Mouse (Mus musculus) MEL (cell line): Measurements from ENCODE around the gene Zfp212. TPM values are rescaled to one million over a fixed set of nuclear protein-coding genes. Genes with fewer than 3 reads are reported as not detected.

Experiments used
- DNase-seq: peaks from one replicate; pipeline ENCODE4 v3.0.0; 2011; ENCODE audit warnings: low read depth, low spot score
- H3K27ac ChIP-seq: 2 replicates; pipeline ENCODE4 v1.5.1; 2012; ENCODE audit warnings: low read depth, mild to moderate bottlenecking, control low read depth, low read length, moderate library complexity; ENCODE audit not compliant: control insufficient read depth
- H3K27me3 ChIP-seq, 2 experiments: fragments of 150-350 bp in 1 of 2; sonication (generic) in 1 of 2; 2 replicates each; pipeline ENCODE4 v1.6.1; 2012; ENCODE audit warnings: low read length in 2 of 2, mild to moderate bottlenecking in 2 of 2, improper control_type of control experiment in 1 of 2, moderate library complexity in 1 of 2; ENCODE audit not compliant: insufficient read depth in 2 of 2, control insufficient read depth in 1 of 2
- H3K36me3 ChIP-seq, 2 experiments: 2 replicates each; pipeline ENCODE4 v1.6.1; 2012 to 2014; ENCODE audit warnings: low read length in 2 of 2, improper control_type of control experiment in 1 of 2, inconsistent platforms in 1 of 2, mild to moderate bottlenecking in 1 of 2; ENCODE audit not compliant: insufficient read depth in 2 of 2, control insufficient read depth in 1 of 2
- H3K4me1 ChIP-seq, 2 experiments: fragments of 150-350 bp in 1 of 2; sonication (generic) in 1 of 2; 2 replicates each; pipeline ENCODE4 v1.6.1; 2012; ENCODE audit warnings: low read length in 2 of 2, improper control_type of control experiment in 1 of 2, mild to moderate bottlenecking in 1 of 2; ENCODE audit not compliant: insufficient read depth in 2 of 2, control insufficient read depth in 1 of 2
- H3K4me3 ChIP-seq, 2 experiments: fragments of 150-350 bp in 1 of 2; sonication (generic) in 1 of 2; 2 replicates each; pipeline ENCODE4 v1.5.1; 2012; ENCODE audit warnings: low read depth in 2 of 2, low read length in 2 of 2, mild to moderate bottlenecking in 2 of 2, moderate library complexity in 2 of 2, control low read depth in 1 of 2, improper control_type of control experiment in 1 of 2; ENCODE audit not compliant: control insufficient read depth in 1 of 2, insufficient read depth in 1 of 2
- H3K79me2 ChIP-seq: 2 replicates; pipeline ENCODE4 v1.6.1; 2012; ENCODE audit warnings: mild to moderate bottlenecking, low read length, moderate library complexity; ENCODE audit not compliant: control insufficient read depth, poor library complexity, insufficient read depth
- H3K9ac ChIP-seq: 2 replicates; pipeline ENCODE4 v1.6.1; 2012; ENCODE audit warnings: low read depth, mild to moderate bottlenecking, control low read depth, low read length, moderate library complexity; ENCODE audit not compliant: control insufficient read depth, poor library complexity, severe bottlenecking
- H3K9me3 ChIP-seq: fragments of 150-350 bp; sonication (generic); replicated peaks from 2 replicates; pipeline ENCODE4 v1.6.1; 2012; ENCODE audit warnings: mild to moderate bottlenecking, low read length, improper control_type of control experiment, moderate library complexity; ENCODE audit not compliant: insufficient read depth
- BHLHE40 ChIP-seq: IDR thresholded peaks from 2 replicates; pipeline ENCODE4 v1.6.1; 2012; ENCODE audit warnings: low read depth, mild to moderate bottlenecking, inconsistent platforms, low read length, improper control_type of control experiment, borderline replicate concordance
- CHD1 ChIP-seq: IDR thresholded peaks from 2 replicates; pipeline ENCODE4 v1.6.1; 2012; ENCODE audit warnings: low read depth, mild to moderate bottlenecking, inconsistent platforms, low read length, improper control_type of control experiment
- CTCF ChIP-seq, 3 experiments: IDR thresholded peaks in 2 of 3; conservative IDR thresholded peaks in 1 of 3; 2 replicates each; pipeline ENCODE4 v1.5.1; 2011 to 2012; ENCODE audit warnings: low read length in 3 of 3, low read depth in 2 of 3, mild to moderate bottlenecking in 2 of 3, improper control_type of control experiment in 1 of 3, inconsistent platforms in 1 of 3, mixed read lengths in 1 of 3, moderate library complexity in 1 of 3; ENCODE audit not compliant: control insufficient read depth in 1 of 3, insufficient read depth in 1 of 3, poor library complexity in 1 of 3, severe bottlenecking in 1 of 3
- E2F4 ChIP-seq: IDR thresholded peaks from 2 replicates; pipeline ENCODE4 v1.6.1; 2011; ENCODE audit warnings: low read depth, low read length, improper control_type of control experiment, borderline replicate concordance
- ELF1 ChIP-seq: IDR thresholded peaks from 2 replicates; pipeline ENCODE4 v1.6.1; 2014; ENCODE audit warnings: low read depth, mild to moderate bottlenecking, inconsistent platforms, low read length, improper control_type of control experiment, moderate library complexity
- GABPA ChIP-seq: IDR thresholded peaks from 2 replicates; pipeline ENCODE4 v1.6.1; 2012; ENCODE audit warnings: low read depth, mild to moderate bottlenecking, inconsistent platforms, low read length, improper control_type of control experiment, moderate library complexity
- GATA1 ChIP-seq: IDR thresholded peaks from 2 replicates; pipeline ENCODE4 v1.6.1; 2011; ENCODE audit warnings: low read depth, low read length, improper control_type of control experiment
- KAT2A ChIP-seq: conservative IDR thresholded peaks from 2 replicates; pipeline ENCODE4 v1.6.1; 2012; ENCODE audit warnings: low read depth, low read length, improper control_type of control experiment, inconsistent platforms
- MAFK ChIP-seq: IDR thresholded peaks from 2 replicates; pipeline ENCODE4 v1.6.1; 2011; ENCODE audit warnings: low read depth, mild to moderate bottlenecking, low read length, improper control_type of control experiment, borderline replicate concordance
- MAX ChIP-seq: IDR thresholded peaks from 2 replicates; pipeline ENCODE4 v1.6.1; 2011; ENCODE audit warnings: low read length, improper control_type of control experiment
- MXI1 ChIP-seq: IDR thresholded peaks from 2 replicates; pipeline ENCODE4 v1.6.1; 2011; ENCODE audit warnings: mild to moderate bottlenecking, low read depth, low read length, improper control_type of control experiment
- MYB ChIP-seq: IDR thresholded peaks from 2 replicates; pipeline ENCODE4 v1.6.1; 2011; ENCODE audit warnings: mild to moderate bottlenecking, low read depth, low read length, improper control_type of control experiment
- NELFE ChIP-seq: IDR thresholded peaks from 2 replicates; pipeline ENCODE4 v1.6.1; 2011; ENCODE audit warnings: low read depth, low read length, improper control_type of control experiment
- POLR2AphosphoS2 ChIP-seq: IDR thresholded peaks from 2 replicates; pipeline ENCODE4 v1.6.1; 2011; ENCODE audit warnings: low read length, improper control_type of control experiment
- POLR2AphosphoS5 ChIP-seq: IDR thresholded peaks from 2 replicates; pipeline ENCODE4 v1.6.1; 2012; ENCODE audit warnings: low read depth, borderline replicate concordance, mild to moderate bottlenecking, inconsistent platforms, low read length, moderate library complexity, mixed read lengths
- RAD21 ChIP-seq: IDR thresholded peaks from 2 replicates; pipeline ENCODE4 v1.6.1; 2011; ENCODE audit warnings: mild to moderate bottlenecking, low read depth, low read length, improper control_type of control experiment
- RCOR1 ChIP-seq: IDR thresholded peaks from 2 replicates; pipeline ENCODE4 v1.6.1; 2012; ENCODE audit warnings: low read depth, mild to moderate bottlenecking, inconsistent platforms, low read length, improper control_type of control experiment
- TBP ChIP-seq: IDR thresholded peaks from 2 replicates; pipeline ENCODE4 v1.8.0; 2011; ENCODE audit warnings: low read depth, low read length, improper control_type of control experiment
- TCF12 ChIP-seq: IDR thresholded peaks from 2 replicates; pipeline ENCODE4 v1.6.1; 2014; ENCODE audit warnings: low read depth, mild to moderate bottlenecking, inconsistent platforms, low read length, improper control_type of control experiment, moderate library complexity
- USF1 ChIP-seq: IDR thresholded peaks from 2 replicates; pipeline ENCODE4 v1.6.1; 2014; ENCODE audit warnings: low read depth, mild to moderate bottlenecking, inconsistent platforms, low read length, improper control_type of control experiment, moderate library complexity
- ZC3H11A ChIP-seq: IDR thresholded peaks from 2 replicates; pipeline ENCODE4 v1.6.1; 2012; ENCODE audit warnings: low read depth, mild to moderate bottlenecking, inconsistent platforms, low read length, improper control_type of control experiment
- ZKSCAN1 ChIP-seq: IDR thresholded peaks from 2 replicates; pipeline ENCODE4 v1.6.1; 2012; ENCODE audit warnings: low read depth, mild to moderate bottlenecking, inconsistent platforms, low read length, improper control_type of control experiment, moderate library complexity
- ZMIZ1 ChIP-seq: IDR thresholded peaks from 2 replicates; pipeline ENCODE4 v1.6.1; 2012; ENCODE audit warnings: low read depth, mild to moderate bottlenecking, inconsistent platforms, low read length, improper control_type of control experiment, moderate library complexity
- polyA plus RNA-seq, 2 experiments: library from polyadenylated mRNA; stranded (reverse) in 1 of 2; unstranded in 1 of 2; fragments of >175 nt in 1 of 2; fragments of >200 nt in 1 of 2; gene quantifications; 2 replicates each; pipeline versions ENCODE4 v1.2.1 to v1.2.4; 2012; ENCODE audit warnings: low replicate concordance in 2 of 2, low read depth in 1 of 2; ENCODE audit not compliant: insufficient read length in 2 of 2, insufficient read depth in 1 of 2, missing spikeins in 1 of 2
- total RNA-seq: library from RNA; depleted of rRNA; stranded (reverse); fragments of 300-350 nt; gene quantifications from 2 replicates; pipeline ENCODE4 v1.2.3, GENCODE M21; 2012

The Zfp212 gene
- total and polyA plus RNA-seq, 3 experiments = 7.4 to 17.5 TPM; not detected in 1

- H3K9ac ChIP-seq = no peak overlapping the region
- H3K27ac ChIP-seq = no peak overlapping the region
- H3K4me3 ChIP-seq = no peak overlapping the region
- no peaks in the 10 kb centered on the region for H3K9me3 ChIP-seq
- DNase-seq = no peak
- no peaks in the 10 kb centered on the region for H3K4me1 ChIP-seq
- no peaks in the 10 kb centered on the region for H3K36me3 ChIP-seq
- no peak for TF ChIP-seq BHLHE40
- TF ChIP-seq ZMIZ1 = no peak
- no peak for TF ChIP-seq GABPA
- TF ChIP-seq ZC3H11A = no peak
- TF ChIP-seq POLR2AphosphoS2 = no peak
- TF ChIP-seq ELF1 = no peak
- no peak for TF ChIP-seq NELFE
- TF ChIP-seq TCF12 = no peak
- no peak for TF ChIP-seq MXI1
- no peak for TF ChIP-seq RCOR1
- TF ChIP-seq, all 39 proteins: peak for 0
- Histone ChIP-seq H3K79me2 (no peaks in the 10 kb centered on the region), H3K27me3 (no peaks in the 10 kb centered on the region)
Observed at GRCm38 (mm10) chr6:47943021-47943691, 22.9 kb downstream of the Zfp212 start.

GRCm38 (mm10) chr6:47943721-47944120, 23.4 kb downstream of the Zfp212 start:
- DNase-seq = no peak
- Histone ChIP-seq H3K9me3 (no peaks in the 10 kb centered on the region), H3K9ac (no peak overlapping the region), H3K4me1 (no peaks in the 10 kb centered on the region), H3K36me3 (no peaks in the 10 kb centered on the region), H3K27me3 (no peaks in the 10 kb centered on the region), H3K27ac (no peak overlapping the region), H3K4me3 (no peak overlapping the region), H3K79me2 (no peaks in the 10 kb centered on the region)
- TF ChIP-seq ZKSCAN1 (no peak), RAD21 (no peak), USF1 (no peak), CHD1 (no peak), MYB (no peak), MAFK (no peak), E2F4 (no peak), GATA1 (no peak), ZC3H11A (no peak), TBP (no peak), GABPA (no peak), ZMIZ1 (no peak), POLR2AphosphoS5 (no peak), CTCF (IDR thresholded peaks at IDR 0.05 in 2 of 3, conservative IDR thresholded peaks at IDR 0.05 in 1 of 3; ENCODE audit: control insufficient read depth in 1 of 3, insufficient read depth in 1 of 3, low read depth in 2 of 3, low read length in 3 of 3, poor library complexity in 1 of 3, severe bottlenecking in 1 of 3) (no peak), KAT2A (no peak), MAX (no peak)
